Mouse (Mus musculus): ENCODE data around the gene Ddr2. TPM values are rescaled to one million over a fixed set of nuclear protein-coding genes. Genes with fewer than 3 reads are reported as not detected.

Ddr2 gene
- total and polyA plus RNA-seq, 2 experiments from 2014 or later: 7.2 to 11.2 TPM

- H3K9ac ChIP-seq (replicated peaks; ENCODE audit: low read depth, low read length): no peak overlapping the region
- no peak overlapping the region for H3K4me2 ChIP-seq (ENCODE audit: low read depth, low read length)
- H3K9me3 ChIP-seq (replicated peaks; ENCODE audit: control insufficient read depth, low read length): no peaks in the 10 kb centered on the region
- ATAC-seq (ENCODE audit: insufficient read depth, low read depth): no peak
- no peak for DNase-seq (ENCODE audit: low spot score)
- H3K36me3 ChIP-seq (replicated peaks; ENCODE audit: control insufficient read depth, insufficient read depth, low read length): no peaks in the 10 kb centered on the region
- no peaks in the 10 kb centered on the region for H3K27me3 ChIP-seq (ENCODE audit: control insufficient read depth, insufficient read depth, low read length)
- WGBS: 90% methylated on average over 7 of the region's 7 CpGs
- no peak overlapping the region for H3K27ac ChIP-seq (ENCODE audit: low read depth)
- no peak overlapping the region for H3K4me3 ChIP-seq (ENCODE audit: low read depth, low read length)
- TF ChIP-seq EP300 (IDR thresholded peaks at IDR 0.05; ENCODE audit: low read depth) (no peak), CTCF (IDR thresholded peaks at IDR 0.05; ENCODE audit: low read depth) (no peak)
- H3K4me1 ChIP-seq (ENCODE audit: control insufficient read depth, insufficient read depth): no peaks in the 10 kb centered on the region
Observed at GRCm38 (mm10) chr1:170086631-170087030, 23.9 kb downstream of the Ddr2 start.

DNA sequence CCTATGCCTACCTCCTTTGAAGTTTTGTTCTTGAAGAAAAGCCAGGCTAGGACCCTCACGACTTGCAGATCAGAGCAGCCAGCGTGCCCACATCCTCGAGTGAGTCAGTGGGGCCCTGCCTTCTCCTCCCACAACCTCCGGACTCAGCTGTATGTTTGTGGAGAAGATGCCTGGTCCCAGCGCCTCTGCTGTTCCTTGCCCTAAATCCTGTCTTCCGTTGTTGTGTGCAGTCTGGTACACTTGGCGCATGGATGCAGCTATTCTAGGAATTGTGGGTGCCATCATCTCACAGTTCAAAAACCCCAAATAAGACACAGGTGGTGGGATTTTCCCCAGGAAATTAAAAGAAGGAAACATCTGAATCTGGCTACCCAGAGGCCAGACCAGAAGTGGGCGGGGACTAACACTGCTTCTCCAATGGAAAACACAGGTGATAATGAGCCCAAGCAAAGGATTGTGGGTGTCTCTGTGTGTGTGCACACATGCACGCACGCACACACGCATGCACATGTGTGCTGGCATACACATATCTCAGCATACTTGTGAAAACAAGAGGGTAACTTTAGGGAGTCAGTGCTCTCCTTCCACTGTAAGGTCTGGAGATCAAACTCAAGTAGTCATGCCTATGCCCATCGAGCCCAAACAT is 26.3 kb downstream of the Ddr2 start:
- no peak overlapping the region for H3K27ac ChIP-seq (ENCODE audit: low read depth)

DNA sequence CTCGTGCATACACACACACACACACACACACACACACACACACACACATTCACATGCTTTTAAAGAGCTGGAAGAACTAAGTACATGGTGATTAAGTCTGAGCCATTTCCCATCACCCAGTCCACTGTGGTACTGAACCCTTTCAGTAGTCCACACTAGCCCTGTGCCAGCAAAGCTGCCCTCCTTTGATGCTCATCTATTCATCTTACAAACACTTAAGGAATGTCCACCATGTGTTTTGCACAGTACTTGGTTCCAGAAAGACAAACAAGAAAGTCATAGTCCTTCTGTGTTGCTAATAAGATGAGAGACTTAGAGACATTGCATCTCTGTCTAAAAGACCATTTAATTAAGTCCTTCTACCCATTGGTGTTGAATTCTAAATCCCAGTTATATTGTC is 29.7 kb downstream of the Ddr2 start:
- Histone ChIP-seq H3K9me3 (replicated peaks; ENCODE audit: control insufficient read depth, low read length) (no peaks in the 10 kb centered on the region), H3K4me3 (ENCODE audit: low read depth, low read length) (no peak overlapping the region), H3K4me2 (ENCODE audit: low read depth, low read length) (no peak overlapping the region), H3K4me1 (ENCODE audit: control insufficient read depth, insufficient read depth) (no peaks in the 10 kb centered on the region), H3K36me3 (replicated peaks; ENCODE audit: control insufficient read depth, insufficient read depth, low read length) (no peaks in the 10 kb centered on the region), H3K27ac (ENCODE audit: low read depth) (no peak overlapping the region), H3K27me3 (ENCODE audit: control insufficient read depth, insufficient read depth, low read length) (no peaks in the 10 kb centered on the region), H3K9ac (replicated peaks; ENCODE audit: low read depth, low read length) (no peak overlapping the region)
- ATAC-seq (ENCODE audit: insufficient read depth, low read depth) (no peak), DNase-seq (ENCODE audit: low spot score) (no peak)
- WGBS: 63% methylated on average over 1 of the region's 1 CpGs
- TF ChIP-seq CTCF (IDR thresholded peaks at IDR 0.05; ENCODE audit: low read depth) (no peak), EP300 (IDR thresholded peaks at IDR 0.05; ENCODE audit: low read depth) (no peak)

More for the DNA sequence above, 26.3 kb downstream of the Ddr2 start:
- TF ChIP-seq CTCF (IDR thresholded peaks at IDR 0.05; ENCODE audit: low read depth) (no peak), EP300 (IDR thresholded peaks at IDR 0.05; ENCODE audit: low read depth) (no peak)
- DNase-seq (ENCODE audit: low spot score) (no peak), ATAC-seq (ENCODE audit: insufficient read depth, low read depth) (no peak)
- H3K9me3 ChIP-seq (replicated peaks; ENCODE audit: control insufficient read depth, low read length): no peaks in the 10 kb centered on the region
- H3K4me3 ChIP-seq (ENCODE audit: low read depth, low read length): no peak overlapping the region
- WGBS: 80% methylated on average over 12 of the region's 12 CpGs
- no peaks in the 10 kb centered on the region for H3K27me3 ChIP-seq (ENCODE audit: control insufficient read depth, insufficient read depth, low read length)
- no peaks in the 10 kb centered on the region for H3K4me1 ChIP-seq (ENCODE audit: control insufficient read depth, insufficient read depth)
- no peaks in the 10 kb centered on the region for H3K36me3 ChIP-seq (replicated peaks; ENCODE audit: control insufficient read depth, insufficient read depth, low read length)
- no peak overlapping the region for H3K4me2 ChIP-seq (ENCODE audit: low read depth, low read length)
- H3K9ac ChIP-seq (replicated peaks; ENCODE audit: low read depth, low read length): no peak overlapping the region

DNA sequence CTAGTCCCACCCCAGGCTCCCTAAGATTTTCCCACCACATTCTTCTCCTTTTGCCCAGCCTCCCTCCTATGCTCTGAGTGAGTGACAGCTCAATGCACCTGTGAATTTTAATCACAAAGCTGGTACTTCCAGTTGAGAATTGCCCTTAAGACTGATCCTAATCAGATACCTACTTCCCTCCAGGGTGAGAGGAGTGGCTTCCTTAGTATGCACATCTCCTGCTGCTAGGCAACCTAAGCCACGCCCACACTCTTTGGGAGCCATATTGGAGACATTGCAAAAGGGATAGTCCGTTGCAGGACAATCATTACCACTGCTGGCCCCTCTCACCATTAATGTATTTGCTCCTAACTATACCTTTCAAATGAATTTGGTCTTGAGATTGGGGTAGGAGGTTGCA is 31.1 kb downstream of the Ddr2 start:
- H3K4me1 ChIP-seq (ENCODE audit: control insufficient read depth, insufficient read depth): no peaks in the 10 kb centered on the region
- H3K4me2 ChIP-seq (ENCODE audit: low read depth, low read length): no peak overlapping the region
- no peak overlapping the region for H3K9ac ChIP-seq (replicated peaks; ENCODE audit: low read depth, low read length)
- H3K27ac ChIP-seq (ENCODE audit: low read depth): no peak overlapping the region
- ATAC-seq (ENCODE audit: insufficient read depth, low read depth): no peak
- H3K36me3 ChIP-seq (replicated peaks; ENCODE audit: control insufficient read depth, insufficient read depth, low read length): no peaks in the 10 kb centered on the region
- WGBS: 68% methylated on average over 2 of the region's 2 CpGs
- no peak overlapping the region for H3K4me3 ChIP-seq (ENCODE audit: low read depth, low read length)
- TF ChIP-seq EP300 (IDR thresholded peaks at IDR 0.05; ENCODE audit: low read depth): no peak
- TF ChIP-seq CTCF (IDR thresholded peaks at IDR 0.05; ENCODE audit: low read depth): no peak
- H3K27me3 ChIP-seq (ENCODE audit: control insufficient read depth, insufficient read depth, low read length): no peaks in the 10 kb centered on the region
- no peak for DNase-seq (ENCODE audit: low spot score)
- no peaks in the 10 kb centered on the region for H3K9me3 ChIP-seq (replicated peaks; ENCODE audit: control insufficient read depth, low read length)

GRCm38 (mm10) chr1:170076339-170076738 is 34.2 kb downstream of the Ddr2 start:
- no peak overlapping the region for H3K27ac ChIP-seq (ENCODE audit: low read depth)
- 73% methylated on average over 5 of the region's 5 CpGs for WGBS
- no peak overlapping the region for H3K4me2 ChIP-seq (ENCODE audit: low read depth, low read length)
- H3K27me3 ChIP-seq (ENCODE audit: control insufficient read depth, insufficient read depth, low read length): no peaks in the 10 kb centered on the region
- no peaks in the 10 kb centered on the region for H3K36me3 ChIP-seq (replicated peaks; ENCODE audit: control insufficient read depth, insufficient read depth, low read length)
- TF ChIP-seq CTCF (IDR thresholded peaks at IDR 0.05; ENCODE audit: low read depth): no peak
- TF ChIP-seq EP300 (IDR thresholded peaks at IDR 0.05; ENCODE audit: low read depth): no peak
- ATAC-seq (ENCODE audit: insufficient read depth, low read depth) (no peak), DNase-seq (ENCODE audit: low spot score) (no peak)
- no peaks in the 10 kb centered on the region for H3K9me3 ChIP-seq (replicated peaks; ENCODE audit: control insufficient read depth, low read length)
- H3K4me1 ChIP-seq (ENCODE audit: control insufficient read depth, insufficient read depth): no peaks in the 10 kb centered on the region
- H3K4me3 ChIP-seq (ENCODE audit: low read depth, low read length): no peak overlapping the region
- H3K9ac ChIP-seq (replicated peaks; ENCODE audit: low read depth, low read length): no peak overlapping the region

- WGBS: 73% methylated on average over 8 of the region's 8 CpGs
- H3K27ac ChIP-seq (ENCODE audit: low read depth): no peak overlapping the region
- H3K9me3 ChIP-seq (replicated peaks; ENCODE audit: control insufficient read depth, low read length): no peaks in the 10 kb centered on the region
- ATAC-seq (ENCODE audit: insufficient read depth, low read depth) (no peak), DNase-seq (ENCODE audit: low spot score) (no peak)
- TF ChIP-seq CTCF (IDR thresholded peaks at IDR 0.05; ENCODE audit: low read depth): no peak
- no peak for TF ChIP-seq EP300 (IDR thresholded peaks at IDR 0.05; ENCODE audit: low read depth)
- H3K4me2 ChIP-seq (ENCODE audit: low read depth, low read length): no peak overlapping the region
- no peaks in the 10 kb centered on the region for H3K27me3 ChIP-seq (ENCODE audit: control insufficient read depth, insufficient read depth, low read length)
- H3K4me3 ChIP-seq (ENCODE audit: low read depth, low read length): no peak overlapping the region
- no peaks in the 10 kb centered on the region for H3K36me3 ChIP-seq (replicated peaks; ENCODE audit: control insufficient read depth, insufficient read depth, low read length)
- no peaks in the 10 kb centered on the region for H3K4me1 ChIP-seq (ENCODE audit: control insufficient read depth, insufficient read depth)
- no peak overlapping the region for H3K9ac ChIP-seq (replicated peaks; ENCODE audit: low read depth, low read length)
Observed at GRCm38 (mm10) chr1:170073768-170074167, 36.8 kb downstream of the Ddr2 start.

Measured in heart, postnatal 0 days (tissue).